Mouse (Mus musculus): ENCODE measurements at regions not wholly inside any gene's neighbourhood (a gene's known extent, or its start where the extent isn't known, plus 50 kb on each side); places are given as distances from the start of the nearest gene placed in this dataset.

GRCm38 (mm10) chr9:91073366-91074174, 288.6 kb upstream of the Zic4 start:
- TF ChIP-seq EP300 (IDR thresholded peaks at IDR 0.05) (no peak), CTCF (IDR thresholded peaks at IDR 0.05) (no peak)
